Mouse (Mus musculus): ENCODE results near the gene Kcnj6.

Gene Kcnj6

DNA sequence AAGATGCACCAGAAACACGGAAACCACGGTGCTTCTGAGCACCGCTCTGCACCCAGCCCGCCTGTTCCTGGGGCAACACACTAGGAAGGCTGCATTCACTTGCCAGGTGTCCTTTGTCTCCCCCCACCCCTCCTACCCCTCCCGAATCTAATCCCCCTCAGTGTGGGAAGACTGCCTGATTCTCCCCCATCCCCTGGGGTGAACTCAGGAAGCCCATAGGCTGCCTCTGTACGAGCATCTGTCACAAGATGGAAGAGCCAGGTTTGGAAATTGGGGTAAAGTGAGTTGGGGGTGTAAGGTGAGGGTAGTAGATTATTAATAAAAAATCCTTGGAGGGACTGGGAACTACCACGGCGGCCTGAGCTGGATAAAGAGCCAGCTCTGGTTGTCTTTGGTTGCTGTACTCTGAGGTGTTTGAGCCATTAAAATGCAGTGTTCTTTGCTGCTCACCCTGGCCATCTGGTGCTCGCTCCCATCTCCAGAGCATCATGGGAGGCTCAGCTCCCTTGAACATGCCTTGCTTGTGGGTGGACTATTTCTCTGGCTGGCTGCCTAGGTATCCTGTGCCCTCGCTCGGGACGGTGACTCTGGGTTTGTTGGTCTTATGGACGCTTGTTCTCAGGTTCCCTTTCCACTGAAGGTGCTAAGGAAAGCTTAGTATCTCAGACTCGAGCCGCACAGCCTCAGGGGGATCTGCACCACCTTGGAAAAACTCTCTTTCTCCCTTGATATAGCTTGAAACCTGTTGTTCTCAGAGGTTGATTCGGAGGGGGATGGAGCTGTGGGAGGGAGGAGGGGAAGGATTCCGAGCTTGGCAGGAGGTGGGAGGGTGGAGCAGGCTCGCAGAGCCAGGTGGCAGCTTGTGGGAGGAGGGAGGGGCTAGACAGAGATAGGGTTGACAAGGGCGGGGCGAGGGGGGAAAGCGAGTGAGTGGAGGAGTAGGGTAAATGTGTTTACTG lies 65.9 kb downstream of the Kcnj6 start:
- no peak for DNase-seq

DNA sequence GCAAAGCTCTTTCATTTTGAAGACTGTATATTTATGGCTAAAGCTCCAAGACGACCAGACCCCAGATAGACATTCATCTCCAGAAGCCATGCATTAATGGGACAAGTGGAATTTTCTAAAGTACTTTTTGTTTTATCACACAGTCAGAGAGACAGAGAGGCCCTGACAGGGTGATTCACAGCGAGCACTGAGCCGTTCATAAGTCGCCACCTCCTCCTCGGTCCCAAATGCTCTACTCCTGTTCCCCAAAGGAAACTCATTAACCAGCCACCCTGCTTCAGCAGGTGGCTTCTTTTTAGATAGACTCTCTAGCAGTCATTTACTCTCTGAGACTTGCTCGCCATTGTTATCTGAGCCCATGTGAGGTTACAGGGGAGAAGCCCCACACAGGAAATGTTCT lies 72.1 kb downstream of the Kcnj6 start:
- no peak for DNase-seq

DNA sequence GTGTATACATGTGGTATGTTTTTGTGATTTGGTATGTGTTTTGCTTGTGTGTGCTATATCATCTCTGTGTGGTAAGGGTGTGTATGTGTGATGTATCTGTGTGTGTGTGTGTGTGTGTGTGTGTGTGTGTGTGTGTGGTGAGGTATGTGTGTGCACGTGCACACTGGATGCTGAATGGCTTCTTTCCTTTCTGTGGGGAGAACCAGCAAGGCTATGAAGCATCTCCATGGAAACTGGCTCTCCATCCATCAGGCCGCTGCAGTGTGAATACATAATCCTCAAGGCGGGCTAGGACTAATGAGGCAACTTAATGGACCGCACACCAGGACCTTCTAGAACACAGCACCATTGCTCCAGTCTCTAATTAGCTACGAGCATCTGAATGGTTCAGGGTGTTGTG lies 78.3 kb downstream of the Kcnj6 start:
- DNase-seq = no peak

DNA sequence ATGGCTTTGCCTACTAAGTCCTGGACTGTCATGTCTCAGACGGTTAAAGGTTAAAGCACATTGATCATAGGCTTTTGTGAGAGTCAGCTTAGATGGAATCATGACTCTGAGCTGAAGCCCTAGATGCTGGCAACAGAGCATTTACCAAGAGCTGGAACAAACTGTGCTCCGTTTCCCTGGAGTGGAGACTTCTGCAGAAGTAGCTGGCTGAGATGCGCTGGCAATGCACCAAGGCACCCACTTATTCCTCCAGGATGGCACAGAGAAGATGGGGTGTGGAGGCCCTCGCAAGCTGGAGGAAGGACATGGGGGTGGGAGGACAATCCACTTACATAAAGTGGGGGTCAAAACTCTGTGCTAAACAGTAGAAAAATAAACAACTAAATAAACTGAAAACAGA lies 91.5 kb downstream of the Kcnj6 start:
- no peak for DNase-seq

DNA sequence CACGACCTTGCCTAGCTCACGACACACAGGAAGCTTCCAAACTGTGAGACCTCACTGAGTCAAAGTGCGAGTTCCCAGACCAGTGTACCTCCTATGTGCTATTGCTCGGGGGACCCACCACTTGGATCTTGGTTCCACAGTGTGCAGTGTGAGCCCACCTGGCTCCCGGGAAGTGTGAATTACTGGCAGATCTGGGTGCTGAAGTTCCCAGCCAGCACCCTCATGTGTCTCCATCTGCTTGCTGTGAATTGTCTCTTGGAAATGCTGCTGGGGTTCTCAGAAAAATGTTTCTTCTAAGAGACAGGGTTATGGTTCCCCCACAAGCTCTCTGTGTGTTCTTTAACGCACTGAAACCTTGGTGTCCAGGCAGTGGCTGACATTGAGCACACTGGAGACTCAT lies 98.7 kb downstream of the Kcnj6 start:
- DNase-seq = no peak

DNA sequence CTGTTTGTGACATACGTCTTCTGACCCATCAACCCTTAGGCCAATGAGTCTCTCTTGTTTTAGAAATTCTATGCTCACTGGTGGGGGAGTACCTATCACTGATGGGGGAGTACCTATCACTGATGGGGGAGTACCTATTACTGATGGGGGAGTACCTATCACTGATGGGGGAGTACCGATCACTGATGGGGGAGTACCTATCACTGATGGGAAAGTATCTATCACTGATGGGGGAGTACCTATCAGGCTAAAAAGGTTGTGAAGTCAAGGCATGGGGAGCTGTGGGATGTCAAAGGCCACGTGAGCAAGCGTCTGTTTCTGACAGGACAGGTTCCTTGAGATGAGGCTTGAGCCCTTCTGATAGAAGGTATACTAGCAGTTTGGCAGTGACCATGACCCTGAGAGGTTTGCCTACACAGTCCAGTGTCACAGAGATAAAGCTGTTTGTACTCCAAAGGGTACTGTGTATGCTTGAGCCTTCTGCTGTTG lies 105.3 kb downstream of the Kcnj6 start:
- DNase-seq = no peak

DNA sequence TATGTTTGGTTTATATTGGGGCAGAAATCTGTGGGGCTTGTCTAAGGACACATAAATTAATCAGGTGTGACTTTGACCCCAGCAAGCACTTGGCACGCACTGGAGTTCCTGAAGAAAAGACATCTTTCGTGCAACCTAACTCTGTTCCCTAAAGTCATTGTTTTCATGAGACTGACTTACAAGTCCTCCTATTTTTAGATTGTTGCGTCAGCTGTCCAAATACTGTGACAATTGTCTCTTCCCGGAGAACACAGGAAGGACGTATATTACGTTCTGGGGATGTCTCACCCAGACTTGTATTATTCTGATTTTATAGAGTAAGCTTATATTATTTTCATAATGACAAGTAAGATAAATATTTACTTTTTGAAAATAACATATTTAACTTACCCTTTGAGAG lies 106.9 kb downstream of the Kcnj6 start:
- no peak for DNase-seq

DNA sequence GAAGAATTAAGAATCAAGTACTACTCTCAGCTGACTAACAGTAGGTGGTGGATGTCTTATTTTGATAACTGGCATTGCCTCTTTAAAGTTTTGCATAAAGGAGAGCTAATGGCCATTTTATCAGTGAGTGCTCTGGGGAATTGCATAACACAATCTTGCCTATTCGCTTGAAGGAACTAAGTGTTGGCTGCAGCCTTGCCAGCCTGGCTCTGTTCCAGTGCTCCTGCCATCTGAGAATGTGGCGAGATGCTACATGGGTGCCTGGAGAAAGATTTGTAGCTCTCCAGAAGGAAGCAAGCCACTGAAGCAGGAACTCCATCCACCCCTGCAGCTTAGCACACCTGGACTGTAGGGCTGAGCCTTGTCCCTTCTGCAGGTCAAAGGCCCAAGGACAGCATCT lies 107.4 kb downstream of the Kcnj6 start:
- DNase-seq = peak; percentile 22

DNA sequence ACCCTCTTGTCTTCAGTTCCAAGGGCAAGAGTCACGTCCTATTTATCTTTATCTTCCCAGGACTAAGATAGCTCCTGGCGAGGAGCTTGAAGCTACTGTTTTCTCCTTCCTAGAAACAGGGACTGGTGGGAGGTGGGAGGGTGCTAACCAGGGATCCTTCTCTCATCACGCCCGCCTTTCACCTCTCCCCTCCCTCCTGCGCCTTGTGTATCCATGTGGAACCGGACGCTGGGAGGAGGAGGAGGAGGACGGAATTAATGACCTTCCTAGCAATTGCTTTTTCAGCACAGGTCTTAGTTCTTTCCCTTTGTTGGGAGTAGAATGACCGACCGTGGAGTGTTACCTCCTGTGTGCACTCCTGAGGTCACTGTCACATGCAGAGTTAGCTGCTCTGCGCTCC lies 108.9 kb downstream of the Kcnj6 start:
- no peak for DNase-seq

DNA sequence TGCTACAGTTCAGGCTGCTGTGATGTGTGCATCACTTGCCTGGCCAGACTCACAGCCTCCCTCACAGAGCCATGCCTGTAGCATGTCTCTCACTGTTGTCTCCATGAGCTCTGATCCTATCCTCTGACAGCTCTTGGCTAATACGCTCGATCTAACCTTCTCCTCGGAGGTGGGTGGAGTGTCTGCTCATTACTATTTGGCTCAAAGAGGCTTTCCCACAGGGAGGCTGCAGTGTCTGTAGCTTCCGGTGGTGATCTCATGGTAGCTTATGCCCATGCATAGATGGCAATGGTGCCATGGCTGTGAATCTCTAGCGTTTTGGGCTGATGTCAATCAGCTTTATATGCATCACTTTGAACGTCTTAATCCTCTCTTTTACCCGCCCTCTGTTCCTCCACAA lies 111.1 kb downstream of the Kcnj6 start:
- DNase-seq = no peak

DNA sequence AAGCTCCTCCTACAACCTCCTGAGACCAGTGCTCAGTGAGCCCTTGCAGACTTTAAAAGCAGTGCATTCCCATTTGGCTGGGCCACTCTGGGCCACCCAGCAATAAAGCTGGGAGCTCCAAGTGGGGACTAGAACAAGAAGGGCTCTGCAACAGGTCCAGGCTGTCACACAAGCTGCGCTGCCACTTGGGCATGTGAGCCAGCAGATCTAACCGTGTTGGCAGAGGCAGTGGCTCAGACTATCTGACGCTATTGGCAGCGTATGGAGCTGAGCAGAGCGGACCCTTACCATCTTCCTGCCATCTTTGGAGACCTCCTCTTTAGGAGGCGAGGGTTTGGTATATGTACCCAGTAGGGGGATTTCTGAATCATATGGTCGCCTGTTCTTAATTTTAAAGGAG lies 112.4 kb downstream of the Kcnj6 start:
- DNase-seq = no peak

DNA sequence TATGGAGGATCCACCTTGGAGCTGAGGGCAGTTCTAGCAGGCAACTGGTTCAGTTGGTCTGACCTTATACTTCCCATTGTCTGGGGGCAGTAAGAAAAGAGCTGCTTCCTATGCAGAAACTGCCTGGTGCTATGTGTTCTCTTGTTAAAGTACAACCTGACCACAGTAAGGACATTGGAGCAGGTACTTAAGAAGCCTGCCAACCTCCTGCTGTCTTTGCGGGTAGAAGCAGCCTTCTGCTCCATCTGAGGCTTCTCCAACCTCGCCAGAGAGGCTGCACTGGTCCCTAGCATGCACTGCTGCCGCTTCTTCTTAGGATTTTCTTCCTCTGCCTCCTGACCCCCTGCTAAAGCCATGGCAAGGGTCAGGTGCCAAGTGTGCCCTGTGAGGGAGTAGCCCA lies 113.6 kb downstream of the Kcnj6 start:
- no peak for DNase-seq

DNA sequence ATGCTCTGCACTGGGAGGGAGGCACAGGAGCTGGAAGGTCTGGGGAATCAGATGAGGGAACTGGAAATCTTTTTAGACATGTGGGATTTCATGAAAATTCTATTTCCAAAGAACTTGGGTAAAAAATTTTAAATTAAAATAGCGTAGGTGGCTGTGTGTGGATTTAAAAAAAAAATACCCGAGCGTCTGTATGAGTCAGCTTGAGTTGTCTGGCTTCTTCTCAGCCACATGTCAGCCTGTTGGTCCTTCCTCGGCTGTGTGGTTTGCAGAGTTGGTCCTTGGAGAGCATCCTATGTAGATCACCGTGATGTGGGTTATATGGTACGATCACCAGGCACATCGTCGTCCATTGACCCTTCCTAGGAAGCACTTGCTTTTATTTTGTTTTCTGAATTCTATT lies 114.3 kb downstream of the Kcnj6 start:
- no peak for DNase-seq

DNA sequence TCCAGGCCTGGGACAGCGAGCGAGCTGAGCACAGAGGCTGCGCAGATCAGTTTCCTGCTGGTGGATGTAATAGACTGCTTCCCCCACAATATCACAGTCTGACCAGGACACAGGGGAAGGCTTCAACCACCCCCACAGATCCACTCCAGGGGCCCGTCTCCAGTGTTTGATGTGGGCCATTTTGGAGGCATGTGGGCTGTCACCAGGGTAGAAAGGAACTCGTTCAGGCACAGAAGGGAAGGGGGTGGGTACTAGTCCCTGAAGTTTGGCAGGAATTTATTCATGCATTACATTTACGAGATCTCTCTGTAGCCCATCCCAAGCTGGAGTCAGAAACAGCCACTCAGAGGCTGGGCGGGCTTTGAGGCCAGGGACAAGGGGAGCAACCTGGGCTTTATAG lies 115.4 kb downstream of the Kcnj6 start:
- no peak for DNase-seq

DNA sequence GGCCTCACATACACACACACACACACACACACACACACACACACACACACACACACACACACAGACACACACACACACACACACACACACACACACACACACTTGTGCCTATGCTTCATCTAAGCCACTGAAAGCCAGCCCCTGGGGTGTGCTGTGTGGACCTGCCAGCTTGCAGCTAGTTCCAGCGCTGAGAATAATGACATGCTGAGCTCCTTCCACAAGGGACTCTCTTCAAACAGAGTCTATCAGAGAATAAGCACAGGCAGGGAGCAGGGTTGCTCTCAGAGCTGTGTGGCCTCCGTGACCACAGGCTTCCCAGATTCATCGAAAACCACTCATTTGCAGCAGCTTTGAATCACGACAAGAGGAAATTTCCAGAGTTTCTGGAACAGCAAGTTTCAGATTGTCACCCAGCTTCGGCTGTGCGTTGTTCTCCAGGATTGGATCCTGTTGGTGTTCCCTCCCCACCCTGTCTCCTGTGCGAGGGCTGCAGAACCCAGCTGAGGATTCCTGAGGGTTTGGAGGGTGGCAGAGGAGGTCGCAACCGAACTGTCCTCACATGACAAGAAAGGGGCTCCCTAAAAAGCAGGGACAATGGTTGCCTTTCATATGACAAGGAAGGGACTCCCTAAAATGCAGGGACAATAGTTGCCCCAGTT lies 124.8 kb downstream of the Kcnj6 start:
- DNase-seq = no peak

DNA sequence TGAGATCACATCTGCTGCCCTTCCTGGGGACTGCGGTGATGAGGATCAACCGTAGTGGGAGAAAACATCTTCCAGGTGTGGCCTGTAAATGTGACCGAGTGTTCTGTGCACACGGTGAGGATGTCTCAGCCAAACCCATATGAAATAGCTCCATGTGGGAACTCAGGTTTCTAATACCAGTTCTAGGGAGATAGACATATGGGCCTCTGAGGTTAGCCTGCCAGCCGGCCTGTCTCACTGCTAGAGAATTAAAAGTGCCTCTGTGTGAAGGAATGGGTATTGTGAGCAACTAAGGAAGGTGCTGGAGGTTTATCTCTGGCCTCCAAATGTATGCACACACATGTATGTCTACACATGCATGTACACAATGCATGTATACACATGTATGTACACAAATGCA lies 129.1 kb downstream of the Kcnj6 start:
- no peak for DNase-seq

DNA sequence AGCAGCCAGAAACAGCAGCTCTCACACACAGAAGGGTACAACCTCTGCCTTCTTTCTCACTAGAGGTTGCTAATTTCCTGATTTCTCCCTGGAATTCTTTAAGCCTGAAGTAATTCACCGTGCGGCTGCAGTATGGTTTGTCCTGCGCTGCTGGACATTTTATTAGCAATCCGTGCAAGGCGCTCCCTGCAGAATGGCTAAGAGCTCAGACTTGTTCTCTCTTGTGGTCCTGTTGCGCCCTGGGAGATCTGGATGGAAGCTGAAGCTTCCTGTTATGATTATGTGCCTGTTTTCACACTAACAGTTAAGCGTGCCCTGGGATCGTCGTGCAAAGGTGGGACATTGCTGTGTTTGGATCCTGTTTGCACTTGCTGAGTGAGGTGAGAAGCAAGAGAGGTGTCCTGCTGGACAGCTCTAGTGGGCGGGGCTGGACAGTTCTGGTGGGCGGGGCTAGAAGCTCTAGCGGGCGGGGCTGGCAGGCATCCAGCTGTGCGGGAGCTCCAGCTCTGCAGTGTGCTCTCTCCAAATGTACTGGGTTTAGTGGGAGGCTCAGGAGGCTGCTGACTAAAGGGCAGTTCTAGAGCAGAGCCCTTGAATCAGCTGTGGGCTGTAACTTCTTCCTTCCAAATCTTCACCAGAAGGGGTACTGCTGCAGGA lies 131.1 kb downstream of the Kcnj6 start:
- peak; percentile 66 for DNase-seq

DNA sequence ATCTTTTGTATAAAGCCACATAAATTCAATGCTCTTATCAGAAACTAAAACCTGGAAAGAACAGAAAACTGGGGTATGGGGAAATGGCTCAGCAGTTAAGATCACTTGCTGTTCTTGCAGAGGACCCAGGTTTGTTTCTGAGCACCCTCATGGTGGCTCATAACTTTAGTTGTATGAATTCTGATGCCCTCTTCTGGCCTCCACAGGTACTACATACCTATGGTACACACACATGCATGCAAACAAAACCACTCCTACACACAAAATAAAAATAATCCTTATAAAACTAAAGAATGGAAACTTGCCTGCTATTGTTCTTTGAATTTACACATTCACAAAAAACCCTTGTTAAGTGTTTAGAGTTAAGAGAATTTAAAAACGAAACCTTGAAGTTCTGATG lies 131.7 kb downstream of the Kcnj6 start:
- DNase-seq = no peak

DNA sequence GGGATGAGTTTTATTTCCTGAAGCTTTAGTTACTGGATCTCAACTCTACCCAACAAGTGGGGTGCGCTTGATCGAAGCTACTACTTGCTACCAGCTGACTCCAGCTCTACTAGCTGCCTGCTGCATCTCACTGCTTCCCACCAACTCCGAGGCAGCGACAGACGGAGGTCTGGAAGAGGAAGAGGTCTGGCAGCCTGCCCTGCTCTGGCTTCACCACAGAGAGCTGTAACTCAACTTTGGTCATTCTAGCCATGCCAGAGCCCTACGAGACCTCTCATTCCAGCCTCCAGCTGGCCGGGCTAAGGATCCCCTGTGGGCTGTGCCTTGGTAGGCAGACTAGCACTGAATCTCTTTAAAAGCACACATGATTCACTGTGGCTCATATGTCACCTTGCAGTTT lies 132.4 kb downstream of the Kcnj6 start:
- DNase-seq = no peak

DNA sequence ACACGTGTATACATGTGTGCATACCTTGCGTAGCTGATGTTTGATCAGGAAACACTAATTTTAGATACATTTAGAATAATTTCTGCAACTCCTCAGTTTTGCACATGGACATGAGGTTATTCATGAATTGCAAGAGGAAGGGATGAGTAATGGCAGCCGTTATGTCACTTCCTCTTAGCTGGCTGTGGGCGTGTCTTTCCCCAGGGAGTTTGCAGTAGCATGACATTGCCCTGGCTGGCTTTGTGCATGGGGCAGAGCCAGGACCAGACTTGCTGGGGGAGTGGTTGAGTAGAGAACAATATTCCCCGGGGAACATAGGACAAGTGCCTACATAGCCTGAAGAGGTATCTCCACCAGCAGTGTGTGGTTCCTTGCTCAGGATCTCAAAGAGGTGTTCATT lies 134.0 kb downstream of the Kcnj6 start:
- no peak for DNase-seq

DNA sequence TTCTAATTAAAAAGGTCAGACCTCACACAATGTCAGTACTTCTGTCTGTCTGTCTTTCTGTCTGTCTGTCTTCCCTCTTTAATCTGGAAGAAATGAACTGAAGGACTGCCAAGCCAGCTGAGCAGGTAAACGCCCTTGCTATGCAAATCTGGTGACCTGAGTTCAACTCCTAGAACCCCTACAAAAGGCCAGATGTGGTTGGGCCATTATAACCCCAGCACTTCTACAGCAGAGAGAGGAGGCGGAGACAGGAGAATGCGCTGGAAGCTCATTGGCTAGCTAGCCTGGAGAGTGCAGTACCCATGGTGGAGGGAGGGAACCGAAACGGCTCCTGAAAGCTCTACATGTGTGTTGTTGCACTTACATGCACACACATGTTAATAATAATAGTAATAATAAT lies 141.5 kb downstream of the Kcnj6 start:
- DNase-seq = no peak

DNA sequence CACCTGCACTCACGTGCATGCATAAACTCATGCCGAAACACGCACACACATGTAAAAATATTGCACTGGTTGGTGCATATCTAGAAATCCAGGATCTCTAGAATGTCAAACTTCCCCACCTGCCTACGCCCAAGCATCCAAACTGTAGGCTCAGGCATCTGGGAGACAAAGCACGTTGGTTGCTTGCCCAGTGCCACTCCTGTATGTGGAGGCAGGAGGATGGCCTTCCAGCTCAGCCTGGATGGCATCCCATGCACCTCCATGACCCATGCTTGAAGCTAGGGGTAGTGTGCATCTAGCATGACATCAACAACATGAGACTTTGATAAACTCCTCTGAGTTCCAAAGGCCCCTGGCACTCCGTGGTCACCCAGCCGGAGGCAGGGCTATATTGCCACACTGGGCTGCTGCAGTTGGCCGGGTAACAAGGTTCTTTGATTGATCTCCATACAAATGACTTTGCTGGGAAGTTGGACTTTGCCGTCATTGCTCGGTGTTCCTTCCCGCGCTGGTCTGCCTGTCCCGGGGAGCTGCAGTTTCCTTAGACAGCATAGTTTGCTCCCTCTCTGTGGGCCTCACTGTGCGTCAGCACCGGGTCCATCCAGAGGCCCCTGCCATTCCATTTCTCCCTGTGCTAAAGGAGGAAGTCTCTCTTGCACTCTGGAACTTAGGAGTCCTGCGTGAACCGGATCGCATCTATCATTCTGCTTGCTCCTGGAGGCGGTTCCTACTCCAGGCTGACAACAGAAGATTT lies 144.9 kb downstream of the Kcnj6 start:
- peak; percentile 26 for DNase-seq

DNA sequence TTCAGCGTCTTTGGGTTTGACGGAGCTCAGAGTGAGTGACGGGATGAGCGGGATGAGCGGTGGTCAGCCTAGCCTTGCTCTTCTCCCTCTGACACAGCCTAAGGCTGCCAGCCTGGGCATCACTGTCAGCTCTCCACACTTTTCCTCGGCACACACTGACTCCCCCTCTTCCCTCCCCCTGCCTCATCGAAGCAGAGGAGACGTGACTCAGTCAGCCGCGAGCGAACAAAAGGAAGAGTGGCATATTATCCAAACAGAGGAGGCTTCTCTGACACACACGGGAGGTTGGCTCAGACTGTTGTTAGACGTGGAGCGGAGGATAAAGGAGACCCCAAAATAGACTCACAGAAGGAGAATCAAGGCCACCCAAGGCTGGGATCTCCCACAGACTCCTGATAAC lies 147.1 kb downstream of the Kcnj6 start:
- no peak for DNase-seq

Data from kidney, postnatal 10 days (tissue).